Mouse (Mus musculus) liver, adult 2 months (tissue): ENCODE data around the gene Gstm4.

Experiments used
- CTCF ChIP-seq: fragments of 200-500 bp; IDR thresholded peaks from 2 replicates; pipeline ENCODE4 v1.5.1; 2011; ENCODE audit warnings: low read depth, low read length, control low read depth
- POLR2A ChIP-seq: fragments of 200-500 bp; IDR thresholded peaks from 2 replicates; pipeline ENCODE4 v1.6.1; 2011; ENCODE audit warnings: low read length, control low read depth; ENCODE audit not compliant: insufficient read depth; ENCODE audit errors: extremely low read depth

GRCm38 (mm10) chr3:108025318-108025717, 19.4 kb downstream of the Gstm4 start:
- TF ChIP-seq CTCF (no peak), POLR2A (no peak)
